Mouse (Mus musculus): ENCODE measurements around the gene Vti1a.

Gene Vti1a

GRCm38 (mm10) chr19:55537691-55538090, 221.6 kb downstream of the Vti1a start:
- no peak for TF ChIP-seq GATA4 (IDR thresholded peaks at IDR 0.05; ENCODE audit: insufficient replicate concordance, low read length)

GRCm38 (mm10) chr19:55541641-55542040, 225.5 kb downstream of the Vti1a start:
- TF ChIP-seq GATA4 (IDR thresholded peaks at IDR 0.05; ENCODE audit: insufficient replicate concordance, low read length): no peak

- TF ChIP-seq GATA4 (IDR thresholded peaks at IDR 0.05; ENCODE audit: insufficient replicate concordance, low read length): no peak
Measured at GRCm38 (mm10) chr19:55542461-55542860, 226.4 kb downstream of the Vti1a start.

DNA sequence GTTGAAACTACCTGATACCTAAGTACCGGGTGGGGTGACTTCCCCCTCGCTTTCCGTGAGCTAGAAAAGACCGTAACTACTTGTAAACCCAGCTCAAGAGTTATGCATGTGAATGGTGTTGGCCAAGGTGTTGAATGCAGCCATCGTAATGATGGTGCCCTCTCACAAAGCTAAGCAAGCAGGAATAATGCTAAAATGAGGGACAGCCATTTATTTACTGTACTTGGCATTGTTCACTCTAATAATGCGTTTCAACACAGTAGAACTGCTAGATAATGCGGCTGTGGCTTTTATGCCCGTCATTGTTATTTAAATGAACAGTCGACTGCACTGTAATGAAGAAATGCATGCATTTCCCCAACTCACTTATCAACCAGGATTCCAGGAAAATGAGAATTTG, 227.1 kb downstream of the Vti1a start:
- TF ChIP-seq GATA4 (IDR thresholded peaks at IDR 0.05; ENCODE audit: insufficient replicate concordance, low read length): no peak

DNA sequence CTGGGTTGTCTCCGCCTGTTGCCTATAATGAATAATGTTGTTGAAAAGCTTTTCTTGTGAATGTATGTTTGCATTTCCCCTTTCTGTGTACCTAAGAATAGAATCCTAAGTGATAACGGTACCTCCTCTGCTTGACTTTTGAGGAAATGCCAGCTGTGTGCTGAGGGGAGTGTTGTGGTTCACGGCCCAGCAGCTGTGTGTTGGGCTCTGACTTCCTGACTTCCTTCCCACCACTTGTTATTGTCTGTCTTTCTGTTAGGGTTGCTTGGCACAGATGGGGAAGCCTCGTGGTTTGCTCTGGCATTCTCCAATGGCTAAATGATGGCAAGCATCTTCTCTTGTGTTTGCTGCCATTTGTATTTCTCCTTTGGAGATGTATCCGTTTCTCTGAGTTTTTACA, 228.4 kb downstream of the Vti1a start:
- no peak for TF ChIP-seq GATA4 (IDR thresholded peaks at IDR 0.05; ENCODE audit: insufficient replicate concordance, low read length)

DNA sequence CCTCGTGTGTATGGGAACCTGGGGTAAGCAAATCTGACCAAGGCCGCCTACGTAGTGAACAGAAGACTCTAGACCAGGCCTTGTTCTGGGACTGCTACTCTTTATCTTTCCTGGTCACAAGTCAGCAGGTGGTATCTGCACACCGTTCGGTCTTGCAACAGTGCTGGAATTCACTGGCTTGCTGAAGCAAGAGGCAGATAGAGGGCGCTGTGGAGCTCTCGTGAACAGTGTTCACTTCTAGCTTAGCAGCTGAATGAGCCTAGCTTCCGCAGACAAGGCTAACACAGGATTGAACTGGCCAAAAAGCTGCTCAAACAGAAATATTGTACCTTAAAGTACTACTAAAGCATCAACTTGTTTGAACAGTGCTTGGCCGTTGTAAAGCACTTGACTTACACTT, 229.4 kb downstream of the Vti1a start:
- no peak for TF ChIP-seq GATA4 (IDR thresholded peaks at IDR 0.05; ENCODE audit: insufficient replicate concordance, low read length)

DNA sequence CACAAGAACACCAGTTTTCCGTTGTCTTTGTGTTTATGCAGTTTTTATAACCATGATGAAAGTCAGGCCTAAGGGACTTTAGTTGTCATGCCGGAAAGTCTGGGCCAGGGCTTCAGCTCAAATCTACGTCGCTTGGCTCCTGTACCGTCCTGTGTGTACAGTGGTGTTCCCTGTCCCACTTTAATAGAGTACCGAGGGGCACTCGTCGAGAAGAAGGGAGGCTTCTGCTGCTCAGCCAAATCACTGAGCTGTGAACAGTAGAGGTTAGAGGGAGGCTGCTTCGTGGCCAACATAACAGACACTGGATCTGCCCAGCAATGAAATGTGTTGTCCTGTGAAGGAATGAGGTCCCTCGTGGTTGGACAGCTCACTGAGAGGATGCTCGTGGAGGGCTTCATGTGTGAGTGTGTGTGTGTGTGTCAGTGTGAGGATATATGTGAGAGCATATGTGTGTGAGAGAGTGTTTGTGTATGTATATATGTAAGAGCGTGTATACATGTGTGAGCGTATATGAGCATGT, 230.0 kb downstream of the Vti1a start:
- TF ChIP-seq GATA4 (IDR thresholded peaks at IDR 0.05; ENCODE audit: insufficient replicate concordance, low read length): no peak

DNA sequence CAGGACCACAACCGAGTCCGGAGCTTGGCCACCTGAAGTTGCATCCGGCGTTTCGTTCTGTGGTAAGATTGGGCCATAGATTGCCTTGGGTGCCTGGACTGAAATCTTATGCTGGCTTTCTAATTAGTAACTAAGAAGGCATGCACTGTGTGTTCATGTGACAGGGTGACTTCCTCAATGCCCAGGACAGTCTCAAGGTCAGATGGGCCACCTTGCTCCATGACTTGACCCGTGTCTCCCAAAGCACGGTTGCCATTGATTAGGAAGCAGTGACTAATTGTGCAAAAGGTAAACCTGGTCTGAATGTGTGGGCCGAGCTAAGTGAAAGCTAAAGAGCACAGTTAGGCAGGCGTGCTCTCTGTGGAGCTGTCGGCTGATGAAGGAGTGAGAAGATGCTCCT, 232.1 kb downstream of the Vti1a start:
- no peak for TF ChIP-seq GATA4 (IDR thresholded peaks at IDR 0.05; ENCODE audit: insufficient replicate concordance, low read length)

- no peak for TF ChIP-seq GATA4 (IDR thresholded peaks at IDR 0.05; ENCODE audit: insufficient replicate concordance, low read length)
Measured at GRCm38 (mm10) chr19:55548656-55549055, 232.6 kb downstream of the Vti1a start.

GRCm38 (mm10) chr19:55550176-55550575, 234.1 kb downstream of the Vti1a start:
- peak; percentile 52; the same call in 1 of the 2 replicates for TF ChIP-seq GATA4 (IDR thresholded peaks at IDR 0.05; ENCODE audit: insufficient replicate concordance, low read length)

DNA sequence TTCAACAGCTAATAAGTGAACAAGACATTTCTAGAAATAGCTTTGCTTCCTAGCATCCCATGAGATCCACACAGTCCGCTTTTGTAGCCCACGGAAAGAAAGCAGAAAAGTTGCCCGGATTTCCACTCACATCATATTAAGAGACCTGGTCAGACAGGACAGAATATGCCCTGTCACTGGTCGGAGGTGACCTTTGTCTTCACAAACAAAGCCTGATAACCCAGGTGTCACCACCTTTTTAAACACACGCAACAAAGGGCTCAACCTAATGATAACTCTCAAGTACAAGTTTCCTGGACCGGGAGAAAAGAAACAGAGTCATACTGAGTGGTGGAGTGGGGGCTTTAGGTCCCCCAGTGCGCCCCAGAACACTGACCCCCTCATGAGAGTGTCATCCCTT, 236.2 kb downstream of the Vti1a start:
- TF ChIP-seq GATA4 (IDR thresholded peaks at IDR 0.05; ENCODE audit: insufficient replicate concordance, low read length): peak; percentile 67; the same call in 1 of the 2 replicates

- TF ChIP-seq GATA4 (IDR thresholded peaks at IDR 0.05; ENCODE audit: insufficient replicate concordance, low read length): no peak
Measured at GRCm38 (mm10) chr19:55552861-55553260, 236.8 kb downstream of the Vti1a start.

DNA sequence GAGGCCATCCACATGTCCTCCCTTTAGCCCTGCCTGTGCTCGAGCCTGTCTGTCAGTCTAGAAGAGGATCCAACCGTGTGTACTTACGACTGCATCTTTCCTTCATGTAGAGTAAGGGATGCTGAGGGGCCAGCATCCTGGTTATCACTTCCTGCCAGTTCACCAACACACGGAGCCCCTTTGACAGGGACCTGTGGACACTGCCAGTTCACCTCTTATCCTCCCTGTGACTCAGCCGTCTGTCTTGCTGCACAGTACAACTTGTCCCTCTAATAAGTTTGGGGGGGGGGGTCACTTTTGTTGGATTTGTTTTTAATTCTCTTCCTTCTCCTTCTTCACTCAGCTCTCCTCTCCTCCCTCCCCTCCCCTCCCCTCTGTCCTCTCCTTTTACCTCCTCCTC, 238.2 kb downstream of the Vti1a start:
- no peak for TF ChIP-seq GATA4 (IDR thresholded peaks at IDR 0.05; ENCODE audit: insufficient replicate concordance, low read length)

DNA sequence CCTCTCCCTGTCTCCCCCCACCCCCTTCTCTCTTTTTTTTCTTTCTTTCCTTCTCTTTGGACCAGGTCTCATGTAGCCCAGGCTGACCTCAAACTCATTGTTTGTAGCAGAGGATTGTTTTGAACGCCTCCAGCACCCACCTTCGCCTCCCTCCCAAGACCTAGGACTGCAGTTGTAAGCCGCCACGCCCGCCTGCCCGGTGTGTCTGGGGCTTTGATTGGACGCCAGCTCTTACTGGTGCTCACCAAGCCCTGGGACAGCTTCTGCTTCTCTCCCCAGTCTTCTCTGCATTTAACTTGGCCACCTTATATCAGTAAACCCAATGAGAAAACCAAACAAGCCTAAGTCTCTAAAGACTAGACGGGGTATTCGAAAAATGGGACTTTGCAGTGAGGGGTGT, 238.6 kb downstream of the Vti1a start:
- no peak for TF ChIP-seq GATA4 (IDR thresholded peaks at IDR 0.05; ENCODE audit: insufficient replicate concordance, low read length)

- no peak for TF ChIP-seq GATA4 (IDR thresholded peaks at IDR 0.05; ENCODE audit: insufficient replicate concordance, low read length)
Measured at GRCm38 (mm10) chr19:55556168-55556999, 240.3 kb downstream of the Vti1a start.

- TF ChIP-seq GATA4 (IDR thresholded peaks at IDR 0.05; ENCODE audit: insufficient replicate concordance, low read length): no peak
Measured at GRCm38 (mm10) chr19:55559331-55559730, 243.2 kb downstream of the Vti1a start.

Measured in liver, adult (tissue).